Mouse (Mus musculus): ENCODE measurements around the gene Art5. TPM values are rescaled to one million over a fixed set of nuclear protein-coding genes. Genes with fewer than 3 reads are reported as not detected.
"Not testable (repeated sequence)": the region's sequence is repeated elsewhere in the genome, so short reads cannot be mapped to it uniquely, and the experiment has no call there.

The Art5 gene
- polyA plus RNA-seq, 1 experiment from 2014 or later: 0.23 TPM

DNA sequence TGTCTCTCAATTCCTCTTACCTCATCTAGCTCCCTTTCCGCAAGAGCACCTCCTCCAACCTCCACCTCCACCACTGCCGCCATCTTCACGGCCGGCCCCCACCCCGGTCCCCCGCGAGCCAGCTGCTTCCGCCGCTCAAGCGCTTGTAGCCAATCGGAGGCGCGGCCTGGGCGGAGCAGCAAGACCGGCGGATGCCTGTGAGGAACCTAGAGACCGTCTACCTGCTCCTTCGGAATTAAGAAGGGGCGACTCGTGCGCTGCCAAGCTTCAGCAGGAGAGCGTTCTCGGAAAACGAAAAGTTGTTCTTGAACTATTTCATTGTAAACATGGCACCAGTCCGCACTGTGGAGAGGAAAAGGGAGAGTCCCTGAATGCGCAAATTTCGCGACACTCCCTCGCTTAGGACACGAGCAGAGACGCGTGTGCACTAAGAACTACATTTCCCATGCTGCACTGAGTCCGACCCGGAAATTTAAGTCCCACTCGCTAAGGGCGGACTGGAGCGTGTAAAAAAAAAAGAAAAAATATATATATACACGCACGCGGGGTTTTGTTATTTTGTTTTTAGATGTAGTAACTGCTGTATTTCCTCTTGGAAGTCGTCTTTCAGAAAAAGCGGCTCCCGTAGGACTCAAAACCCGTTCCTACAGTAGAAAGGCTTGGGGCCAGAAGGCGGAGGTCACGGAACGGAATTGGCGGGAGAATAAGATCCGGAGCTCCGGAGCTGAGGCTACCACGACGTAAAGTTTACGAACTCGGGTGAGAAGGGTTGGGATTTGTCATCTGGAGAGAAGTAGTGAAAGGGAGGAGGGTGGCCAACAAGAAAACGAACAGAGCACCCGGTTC is 44.0 kb downstream of the Art5 start, which contains the start of the genes Rnf121, Xndc1 and Xntrpc:
Rnf121 (minus strand) TSS at position 424 of the 846 bp plus-strand sequence.
Xndc1 (plus strand) TSS at position 466 of the 846 bp plus-strand sequence.
Xntrpc (plus strand) TSS at position 668 of the 846 bp plus-strand sequence.
- Histone ChIP-seq H3K27me3 (replicated peaks; ENCODE audit: control insufficient read depth, insufficient read depth, low read length) (no peaks in the 10 kb centered on the region), H3K9ac (ENCODE audit: low read depth, low read length) (peak within 1 kb of the TSS; percentile 82), H3K4me2 (ENCODE audit: low read length) (peak within 1 kb of the TSS; percentile 82), H3K9me3 (ENCODE audit: control insufficient read depth, low read length) (no peaks in the 10 kb centered on the region), H3K36me3 (ENCODE audit: control insufficient read depth, insufficient read depth, low read length) (no peaks in the 10 kb centered on the region), H3K4me3 (ENCODE audit: low read length) (peak within 1 kb of the TSS; percentile 77), H3K27ac (ENCODE audit: low read depth, low read length) (peak within 1 kb of the TSS; percentile 86), H3K4me1 (ENCODE audit: control insufficient read depth, insufficient read depth, low read depth, low read length) (peaks cover 24% of the 10 kb centered on the region)
- under 1% methylated on average over 56 of the region's 56 CpGs for WGBS
- peak; percentile 100 for ATAC-seq

DNA sequence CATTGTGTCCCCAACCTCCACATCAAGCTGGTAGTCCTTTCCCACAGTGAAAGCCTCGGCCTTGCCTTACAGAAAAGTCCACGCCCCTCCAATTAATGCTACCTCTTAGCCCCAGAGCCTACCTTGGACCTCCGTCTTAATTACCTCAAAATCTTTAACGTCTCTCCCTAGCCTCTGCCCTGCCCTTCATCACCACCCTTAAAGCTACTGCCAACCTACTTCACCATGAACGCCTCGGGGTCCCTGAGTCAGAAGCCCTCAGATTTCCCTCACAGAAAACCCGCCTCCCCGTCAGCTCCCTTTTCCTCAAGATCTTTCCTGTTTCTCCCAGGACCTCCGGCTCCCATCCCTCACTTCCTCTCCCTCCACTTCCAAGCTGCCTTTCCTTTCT is 44.6 kb downstream of the Art5 start:
- H3K27ac ChIP-seq (ENCODE audit: low read depth, low read length): peak overlapping the region; percentile 80
- WGBS: under 1% methylated on average over 9 of the region's 9 CpGs
- H3K9ac ChIP-seq (ENCODE audit: low read depth, low read length): peak overlapping the region; percentile 82
- no peaks in the 10 kb centered on the region; the same call in 1 of the 2 replicates for H3K36me3 ChIP-seq (ENCODE audit: control insufficient read depth, insufficient read depth, low read length)
- peak; percentile 51 for ATAC-seq
- peaks cover 24% of the 10 kb centered on the region for H3K4me1 ChIP-seq (ENCODE audit: control insufficient read depth, insufficient read depth, low read depth, low read length)
- no peaks in the 10 kb centered on the region for H3K9me3 ChIP-seq (ENCODE audit: control insufficient read depth, low read length)
- H3K4me2 ChIP-seq (ENCODE audit: low read length): peak overlapping the region; percentile 82
- peak overlapping the region; percentile 77 for H3K4me3 ChIP-seq (ENCODE audit: low read length)
- no peaks in the 10 kb centered on the region for H3K27me3 ChIP-seq (replicated peaks; ENCODE audit: control insufficient read depth, insufficient read depth, low read length)

GRCm38 (mm10) chr7:102063891-102064290 is 45.4 kb downstream of the Art5 start:
- Histone ChIP-seq H3K9me3 (ENCODE audit: control insufficient read depth, low read length) (no peaks in the 10 kb centered on the region), H3K9ac (ENCODE audit: low read depth, low read length) (no peak overlapping the region), H3K4me3 (ENCODE audit: low read length) (peak overlapping the region; percentile 77), H3K4me1 (ENCODE audit: control insufficient read depth, insufficient read depth, low read depth, low read length) (peaks cover 24% of the 10 kb centered on the region), H3K4me2 (ENCODE audit: low read length) (peak overlapping the region; percentile 82), H3K27me3 (replicated peaks; ENCODE audit: control insufficient read depth, insufficient read depth, low read length) (no peaks in the 10 kb centered on the region), H3K27ac (ENCODE audit: low read depth, low read length) (no peak overlapping the region), H3K36me3 (ENCODE audit: control insufficient read depth, insufficient read depth, low read length) (peaks cover 6% of the 10 kb centered on the region)
- 93% methylated on average over 9 of the region's 9 CpGs for WGBS
- no peak for ATAC-seq

DNA sequence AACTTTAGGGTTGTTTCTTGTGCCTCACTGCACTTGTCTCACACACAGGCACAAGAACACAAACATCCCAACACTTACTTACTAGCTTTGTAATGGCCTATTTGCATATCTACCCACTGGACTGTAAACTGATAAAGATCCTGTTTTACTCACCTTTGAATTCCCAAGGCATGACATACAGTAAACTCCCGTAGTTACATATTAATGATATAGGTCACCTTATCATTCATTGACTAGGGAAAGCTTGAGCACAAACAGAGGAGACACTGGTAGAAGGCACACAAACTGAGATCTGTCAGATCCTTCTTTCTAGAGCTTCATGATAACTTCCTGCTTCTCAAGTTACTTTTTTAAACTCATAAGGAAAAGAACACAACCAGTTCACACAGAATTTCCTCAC is 47.1 kb downstream of the Art5 start:
- H3K4me1 ChIP-seq (ENCODE audit: control insufficient read depth, insufficient read depth, low read depth, low read length): peaks cover 24% of the 10 kb centered on the region
- no peak overlapping the region for H3K4me2 ChIP-seq (ENCODE audit: low read length)
- no peak overlapping the region for H3K4me3 ChIP-seq (ENCODE audit: low read length)
- H3K9me3 ChIP-seq (ENCODE audit: control insufficient read depth, low read length): no peaks in the 10 kb centered on the region
- H3K27ac ChIP-seq (ENCODE audit: low read depth, low read length): no peak overlapping the region
- H3K27me3 ChIP-seq (replicated peaks; ENCODE audit: control insufficient read depth, insufficient read depth, low read length): no peaks in the 10 kb centered on the region
- WGBS: 96% methylated on average over 1 of the region's 1 CpGs
- H3K9ac ChIP-seq (ENCODE audit: low read depth, low read length): no peak overlapping the region
- ATAC-seq: no peak
- H3K36me3 ChIP-seq (ENCODE audit: control insufficient read depth, insufficient read depth, low read length): peaks cover 6% of the 10 kb centered on the region

- no peak overlapping the region for H3K9ac ChIP-seq (ENCODE audit: low read depth, low read length)
- H3K4me1 ChIP-seq (ENCODE audit: control insufficient read depth, insufficient read depth, low read depth, low read length): peaks cover 21% of the 10 kb centered on the region
- peaks cover 6% of the 10 kb centered on the region for H3K36me3 ChIP-seq (ENCODE audit: control insufficient read depth, insufficient read depth, low read length)
- 95% methylated on average over 3 of the region's 3 CpGs for WGBS
- no peak overlapping the region for H3K4me2 ChIP-seq (ENCODE audit: low read length)
- H3K4me3 ChIP-seq (ENCODE audit: low read length): no peak overlapping the region
- ATAC-seq: no peak
- H3K27me3 ChIP-seq (replicated peaks; ENCODE audit: control insufficient read depth, insufficient read depth, low read length): no peaks in the 10 kb centered on the region
- H3K27ac ChIP-seq (ENCODE audit: low read depth, low read length): no peak overlapping the region
- H3K9me3 ChIP-seq (ENCODE audit: control insufficient read depth, low read length): no peaks in the 10 kb centered on the region
Measured at GRCm38 (mm10) chr7:102061353-102061752, 47.9 kb downstream of the Art5 start.

DNA sequence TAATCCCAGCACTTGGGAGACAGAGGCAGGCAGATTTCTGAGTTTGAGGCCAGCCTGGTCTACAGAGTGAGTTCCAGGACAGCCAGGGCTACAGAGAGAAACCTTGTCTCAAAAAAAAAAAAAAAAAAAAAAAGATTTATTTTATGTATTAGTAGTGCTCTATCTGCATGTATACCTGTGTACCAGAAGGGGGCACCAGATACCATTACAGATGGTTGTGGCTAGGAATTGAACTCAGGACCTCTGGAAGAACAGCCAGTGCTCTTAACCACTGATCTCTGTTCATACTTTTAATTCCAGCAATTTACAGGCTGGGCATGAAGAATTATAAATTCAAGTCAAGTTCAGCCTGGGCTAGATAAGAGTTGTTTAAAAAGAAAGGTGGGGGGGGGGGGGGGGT is 60.8 kb downstream of the Art5 start:
- H3K9ac ChIP-seq (ENCODE audit: low read depth, low read length); H3K27ac ChIP-seq (ENCODE audit: low read depth, low read length); H3K4me1 ChIP-seq (ENCODE audit: control insufficient read depth, insufficient read depth, low read depth, low read length); ATAC-seq; H3K27me3 ChIP-seq (replicated peaks; ENCODE audit: control insufficient read depth, insufficient read depth, low read length); H3K36me3 ChIP-seq (ENCODE audit: control insufficient read depth, insufficient read depth, low read length); H3K4me2 ChIP-seq (ENCODE audit: low read length); H3K9me3 ChIP-seq (ENCODE audit: control insufficient read depth, low read length); H3K4me3 ChIP-seq (ENCODE audit: low read length): not testable (repeated sequence)

Other genes starting within 250 kb of the Art5 start
- gene Anapc15, start 245.8 kb downstream of the Art5 start, polyA plus RNA-seq (2015; fragmentation: Nextera tagmentation; extraction: Ambion mirVana): 72.2 and 72.7 TPM in 2 replicates
- gene Folr1, start 238.7 kb downstream of the Art5 start, polyA plus RNA-seq (2015; fragmentation: Nextera tagmentation; extraction: Ambion mirVana): 60.3 and 70.1 TPM in 2 replicates
- 159 and 164 TPM in 2 replicates for gene Lamtor1, start 203.6 kb downstream of the Art5 start, polyA plus RNA-seq (2015; fragmentation: Nextera tagmentation; extraction: Ambion mirVana)
- gene Tomt, start 203.1 kb downstream of the Art5 start, polyA plus RNA-seq (2015; fragmentation: Nextera tagmentation; extraction: Ambion mirVana): 0.38 and 0.62 TPM in 2 replicates
- gene Lrrc51, start 175.6 kb downstream of the Art5 start, polyA plus RNA-seq (2015; fragmentation: Nextera tagmentation; extraction: Ambion mirVana): 11.6 and 15.0 TPM in 2 replicates
- gene Numa1, start 175.4 kb downstream of the Art5 start, polyA plus RNA-seq (2015; fragmentation: Nextera tagmentation; extraction: Ambion mirVana): 32.7 and 38.9 TPM in 2 replicates
- 4.1 and 4.7 TPM in 2 replicates for gene Il18bp, start 90.8 kb downstream of the Art5 start, polyA plus RNA-seq (2015; fragmentation: Nextera tagmentation; extraction: Ambion mirVana)
- 35.0 and 35.9 TPM in 2 replicates for gene Rnf121, start 44.0 kb downstream of the Art5 start, polyA plus RNA-seq (2015; fragmentation: Nextera tagmentation; extraction: Ambion mirVana)
- 24.6 and 26.9 TPM in 2 replicates for gene Xndc1, start 44.0 kb downstream of the Art5 start, polyA plus RNA-seq (2015; fragmentation: Nextera tagmentation; extraction: Ambion mirVana)
- 0.63 and 1.3 TPM in 2 replicates for gene Xntrpc, start 43.8 kb downstream of the Art5 start, polyA plus RNA-seq (2015; fragmentation: Nextera tagmentation; extraction: Ambion mirVana)
- not detected in 2 replicates for gene Trpc2, start 26.4 kb downstream of the Art5 start, polyA plus RNA-seq (2015; fragmentation: Nextera tagmentation; extraction: Ambion mirVana)
- 0.19 and 1.4 TPM in 2 replicates for gene Art1, start 7.7 kb downstream of the Art5 start, polyA plus RNA-seq (2015; fragmentation: Nextera tagmentation; extraction: Ambion mirVana)
- gene Chrna10, start 7.3 kb upstream of the Art5 start, polyA plus RNA-seq (2015; fragmentation: Nextera tagmentation; extraction: Ambion mirVana): not detected in 2 replicates
- 15.1 and 19.4 TPM in 2 replicates for gene Nup98, start 100.7 kb upstream of the Art5 start, polyA plus RNA-seq (2015; fragmentation: Nextera tagmentation; extraction: Ambion mirVana)
- 63.5 and 67.0 TPM in 2 replicates for gene Pgap2, start 100.7 kb upstream of the Art5 start, polyA plus RNA-seq (2015; fragmentation: Nextera tagmentation; extraction: Ambion mirVana)
- 19.5 and 20.9 TPM in 2 replicates for gene Rhog, start 146.6 kb upstream of the Art5 start, polyA plus RNA-seq (2015; fragmentation: Nextera tagmentation; extraction: Ambion mirVana)
- 15.1 and 17.4 TPM in 2 replicates for gene Stim1, start 158.3 kb upstream of the Art5 start, polyA plus RNA-seq (2015; fragmentation: Nextera tagmentation; extraction: Ambion mirVana)